In the genomic region with DNA sequence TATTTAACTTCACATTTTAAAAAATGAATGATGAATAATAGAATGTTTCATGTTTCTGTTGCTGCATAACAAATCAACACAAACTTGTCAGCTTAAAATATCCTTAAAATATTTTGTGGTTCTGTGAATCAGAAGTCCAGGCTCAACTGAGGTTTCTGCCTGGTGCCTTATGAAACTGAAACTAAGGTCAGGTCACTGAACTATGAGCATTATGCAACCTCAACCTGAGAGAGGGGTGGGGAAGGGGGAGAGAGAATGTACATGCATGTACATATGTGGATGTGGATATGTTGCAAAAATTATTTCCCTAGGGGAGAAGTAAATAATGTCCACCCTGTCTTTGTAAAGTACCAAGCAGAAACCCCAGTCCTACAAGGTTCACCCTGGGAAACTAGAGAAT, we compare ENCODE assay signal across 24 mouse cellular contexts. TPM values are rescaled to one million over a fixed set of nuclear protein-coding genes. Genes with fewer than 3 reads are reported as not detected.
DNase-seq lines count a peak whose midpoint lies in the region; ATAC-seq and TF ChIP-seq lines count a peak whose summit lies in the region.
"Had no signal": no experiment of that assay in that cellular context is flagged by ENCODE, and none has a peak within 500 bp of the region (broad histone marks: within the 10 kb centered on the region; RNA-seq: fewer than 3 reads in every experiment).

No protein-coding gene starts in this region.

- no peak for DNase-seq in CH12.LX (ENCODE audit: extremely low read depth)
- DNase-seq in adipocyte (ENCODE audit: low spot score): peak; percentile 15
- peak; percentile 1 for DNase-seq in stomach, postnatal 0 days (ENCODE audit: low spot score)
- no peak for DNase-seq in heart, postnatal 36 days
- no peak for DNase-seq in layer of hippocampus, postnatal 14 days (ENCODE audit: low spot score in 2 of 2)
- DNase-seq: adrenal gland, adult 2 months; adrenal gland, postnatal 10 days; adrenal gland, postnatal 25 days; cerebellum, adult 11-12 months; cerebellum, adult 2 months; cerebellum, adult 9-10 months; cerebellum, postnatal 10 days; cerebellum, postnatal 25 days had no signal

- TF ChIP-seq RAD21 in CH12.LX (IDR thresholded peaks at IDR 0.05; ENCODE audit: low read depth, low read length): no peak

- no peak for TF ChIP-seq CTCF in CH12.LX (conservative IDR thresholded peaks at IDR 0.05 in 1 of 2, IDR thresholded peaks at IDR 0.05 in 1 of 2; ENCODE audit: low read depth in 2 of 2, low read length in 2 of 2)
- no peak for TF ChIP-seq CTCF in stomach, postnatal 0 days (IDR thresholded peaks at IDR 0.05; ENCODE audit: low read depth)

- H3K27me3 ChIP-seq in CH12.LX (replicated peaks): no peaks in the 10 kb centered on the region
- H3K27me3 ChIP-seq in stomach, postnatal 0 days (ENCODE audit: control insufficient read depth, insufficient read depth, low read length): no peaks in the 10 kb centered on the region
- H3K27me3 ChIP-seq in midbrain, embryonic 16.5 days (ENCODE audit: control insufficient read depth, insufficient read depth, low read depth, low read length): no peaks in the 10 kb centered on the region
- H3K27me3 ChIP-seq: embryonic facial prominence, embryonic 12.5 days; forebrain, embryonic 13.5 days; forebrain, embryonic 15.5 days; Patski had no signal

- H3K9me3 ChIP-seq in CH12.LX (replicated peaks; ENCODE audit: low read length): no peaks in the 10 kb centered on the region
- no peaks in the 10 kb centered on the region for H3K9me3 ChIP-seq in stomach, postnatal 0 days (ENCODE audit: control insufficient read depth, low read length)
- 0 out of 2 replicates have a peak, but pooled peaks cover 5% of the 10 kb centered on the region for H3K9me3 ChIP-seq in midbrain, embryonic 16.5 days (replicated peaks; ENCODE audit: control insufficient read depth, low read length, poor library complexity, severe bottlenecking)
- H3K9me3 ChIP-seq: embryonic facial prominence, embryonic 12.5 days; forebrain, embryonic 13.5 days; forebrain, embryonic 15.5 days had no signal

- no peaks in the 10 kb centered on the region for H3K36me3 ChIP-seq in CH12.LX (replicated peaks in 1 of 2; ENCODE audit: control insufficient read depth in 1 of 2, insufficient read depth in 1 of 2, low read length in 1 of 2)
- no peaks in the 10 kb centered on the region for H3K36me3 ChIP-seq in stomach, postnatal 0 days (ENCODE audit: control insufficient read depth, insufficient read depth, low read length)
- no peaks in the 10 kb centered on the region for H3K36me3 ChIP-seq in midbrain, embryonic 16.5 days (ENCODE audit: control insufficient read depth, insufficient read depth, low read length)
- H3K36me3 ChIP-seq: embryonic facial prominence, embryonic 10.5 days; embryonic facial prominence, embryonic 12.5 days; forebrain, embryonic 15.5 days; G1E had no signal

- no peak overlapping the region for H3K9ac ChIP-seq in CH12.LX (ENCODE audit: insufficient read depth, low read depth)
- no peak overlapping the region for H3K9ac ChIP-seq in stomach, postnatal 0 days (ENCODE audit: low read length)
- no peak overlapping the region for H3K9ac ChIP-seq in midbrain, embryonic 16.5 days (ENCODE audit: low read depth, low read length)
- H3K9ac ChIP-seq: embryonic facial prominence, embryonic 12.5 days; forebrain, embryonic 13.5 days; forebrain, embryonic 15.5 days had no signal

- in situ Hi-C loops in CH12.LX (cut with MboI; ENCODE audit: low pct_ligation_motif_present, low pct_unique_long_range_greater_than_20kb, low sequenced_read_pairs): no loop called here

- no peak overlapping the region for H3K27ac ChIP-seq in CH12.LX (ENCODE audit: insufficient read depth, low read depth)
- H3K27ac ChIP-seq in stomach, postnatal 0 days (replicated peaks): no peak overlapping the region
- no peak overlapping the region for H3K27ac ChIP-seq in midbrain, embryonic 16.5 days (ENCODE audit: low read length)
- H3K27ac ChIP-seq: embryonic facial prominence, embryonic 10.5 days; embryonic facial prominence, embryonic 12.5 days; forebrain, embryonic 13.5 days; forebrain, embryonic 15.5 days had no signal

- TF ChIP-seq EP300 in CH12.LX (IDR thresholded peaks at IDR 0.05; ENCODE audit: low read length): no peak
- TF ChIP-seq EP300 in stomach, postnatal 0 days (optimal IDR thresholded peaks at IDR 0.05): no peak

- dilution Hi-C loops in CH12.LX (cut with MboI; ENCODE audit: extremely low pct_ligation_motif_present, extremely low pct_unique_long_range_greater_than_20kb, low sequenced_read_pairs): no loop called here

- peaks cover 0 to 14% of the 10 kb centered on the region in 2 experiments; a peak in 2 of 4 replicates for H3K4me1 ChIP-seq in CH12.LX (ENCODE audit: control insufficient read depth in 1 of 2, insufficient read depth in 2 of 2)
- H3K4me1 ChIP-seq in stomach, postnatal 0 days (replicated peaks; ENCODE audit: control insufficient read depth, insufficient read depth): no peaks in the 10 kb centered on the region
- no peaks in the 10 kb centered on the region for H3K4me1 ChIP-seq in midbrain, embryonic 16.5 days (ENCODE audit: control insufficient read depth, insufficient read depth, low read length)
- H3K4me1 ChIP-seq: embryonic facial prominence, embryonic 10.5 days; embryonic facial prominence, embryonic 12.5 days; forebrain, embryonic 13.5 days; forebrain, embryonic 15.5 days had no signal

- no peak overlapping the region for H3K4me3 ChIP-seq in CH12.LX (replicated peaks in 1 of 3; ENCODE audit: low read depth in 2 of 3, low read length in 2 of 3, poor library complexity in 1 of 3)
- H3K4me3 ChIP-seq in stomach, postnatal 0 days (ENCODE audit: low read depth, low read length): no peak overlapping the region
- H3K4me3 ChIP-seq in midbrain, embryonic 16.5 days (ENCODE audit: low read depth, low read length): no peak overlapping the region
- H3K4me3 ChIP-seq: embryonic facial prominence, embryonic 10.5 days; embryonic facial prominence, embryonic 12.5 days; forebrain, embryonic 13.5 days; forebrain, embryonic 15.5 days had no signal

- TF ChIP-seq POLR2A in CH12.LX (IDR thresholded peaks at IDR 0.05; ENCODE audit: low read depth, low read length): no peak

- peak; percentile 39; the same call in 1 of the 2 replicates for ATAC-seq in megakaryocyte progenitor cell, adult 5-6 weeks (replicated peaks; ENCODE audit: poor library complexity)
- ATAC-seq in stomach, postnatal 0 days (ENCODE audit: low FRiP score, low TSS enrichment): no peak
- no peak for ATAC-seq in midbrain, embryonic 16.5 days
- ATAC-seq: activated CD4-positive, CD25-positive, alpha-beta regulatory T cell, adult 4 months; forebrain, embryonic 13.5 days; forebrain, embryonic 15.5 days; Patski had no signal

- intact Hi-C loops in heart, postnatal 36 days (cut with DNase I): no loop called here

- H3K4me2 ChIP-seq in CH12.LX (ENCODE audit: insufficient read depth, low read depth, poor library complexity, severe bottlenecking): no peak overlapping the region
- no peak overlapping the region for H3K4me2 ChIP-seq in stomach, postnatal 0 days (replicated peaks; ENCODE audit: low read depth)
- H3K4me2 ChIP-seq in midbrain, embryonic 16.5 days (ENCODE audit: low read length): no peak overlapping the region
- H3K4me2 ChIP-seq: embryonic facial prominence, embryonic 12.5 days; forebrain, embryonic 13.5 days; forebrain, embryonic 15.5 days had no signal

- H3K79me2 ChIP-seq in CH12.LX (replicated peaks; ENCODE audit: control insufficient read depth, extremely low read depth, insufficient read depth, poor library complexity, severe bottlenecking): no peaks in the 10 kb centered on the region

TF ChIP-seq in CH12.LX, 34 proteins besides CTCF, POLR2A, EP300 and RAD21:
- TF ChIP-seq IRF4 (IDR thresholded peaks at IDR 0.05; ENCODE audit: low read depth, low read length) (peak; percentile 24; the same call in 1 of the 2 replicates), MAZ (IDR thresholded peaks at IDR 0.05; ENCODE audit: low read depth, low read length) (no peak), SMC3 (IDR thresholded peaks at IDR 0.05; ENCODE audit: low read depth, low read length) (no peak)

RNA-seq across cellular contexts. Expression of gene Rasgrf1, which starts 18.8 kb away (rescaled TPM):
- total RNA-seq in CH12.LX (2012; rRNA removed) (not detected in 2 replicates), CH12.LX (2014; rRNA removed) (not detected in 2 replicates)
- polyA plus RNA-seq in CH12.LX (2012; ENCODE audit: insufficient read length, low read depth): not detected in 2 replicates
- 0.02 and 0.07 TPM in 2 replicates for total RNA-seq in megakaryocyte progenitor cell, adult 5-6 weeks (2015)
- not detected in 2 replicates for total RNA-seq in megakaryocyte progenitor cell, adult 5-6 weeks (2017)
- polyA plus RNA-seq in stomach, postnatal 0 days (2015; fragmentation: Nextera tagmentation; extraction: Ambion mirVana): 0.13 and 0.22 TPM in 2 replicates
- not detected for total RNA-seq in heart, postnatal 36 days (2021)
- polyA plus RNA-seq in midbrain, embryonic 16.5 days (2015; fragmentation: Nextera tagmentation; extraction: Ambion mirVana): 5.6 and 9.9 TPM in 2 replicates
- total RNA-seq in layer of hippocampus, postnatal 14 days (2021): 100 to 1,000 TPM; 248 to 271 TPM
- polyA plus RNA-seq: activated CD4-positive, CD25-positive, alpha-beta regulatory T cell, adult 4 months; C2C12; forebrain, embryonic 11.5 days; G1E; Patski had no signal

Comparison
In these comparisons a context has a peak if more than half of its experiments do, and no peak if none do; other contexts are left out.
1. DNase-seq: peak in adipocyte (single experiment) and stomach, postnatal 0 days (single experiment); none in CH12.LX (single experiment), heart, postnatal 36 days (0 of 2) and layer of hippocampus, postnatal 14 days (0 of 2).
2. RNA of gene Rasgrf1, which starts 18.8 kb away (total RNA-seq): 248 to 271 TPM in layer of hippocampus, postnatal 14 days; 0.02 to 0.07 TPM in megakaryocyte progenitor cell, adult 5-6 weeks, not detected in CH12.LX and not detected in heart, postnatal 36 days; every median in the first group is over 100 times any median in the second.